Mouse (Mus musculus) MEL-GATA-1-ER (cell line): ENCODE data around the gene Scyl2.

Experiments
- DNase-seq: peaks from one replicate; pipeline ENCODE4 v3.0.0-alpha.2; 2012; ENCODE audit warnings: low read depth; ENCODE audit errors: extremely low read depth

Scyl2 gene

GRCm38 (mm10) chr10:89597275-89597674, 88.8 kb downstream of the Scyl2 start:
- peak; percentile 71 for DNase-seq

- DNase-seq = no peak
Observed at GRCm38 (mm10) chr10:89595935-89596334, 90.2 kb downstream of the Scyl2 start.

- no peak for DNase-seq
Observed at GRCm38 (mm10) chr10:89595514-89595913, 90.6 kb downstream of the Scyl2 start.

GRCm38 (mm10) chr10:89594309-89594708, 91.8 kb downstream of the Scyl2 start:
- no peak for DNase-seq

GRCm38 (mm10) chr10:89592797-89593196, 93.3 kb downstream of the Scyl2 start:
- DNase-seq = no peak

- DNase-seq = no peak
Observed at GRCm38 (mm10) chr10:89589877-89590276, 96.2 kb downstream of the Scyl2 start.
